29 mouse cellular contexts compared by ENCODE assay signal in genomic region chr6:135245586-135245985, GRCm38 (mm10). TPM values are rescaled to one million over a fixed set of nuclear protein-coding genes. Genes with fewer than 3 reads are reported as not detected.
"Had no signal": no experiment of that assay in that cellular context is flagged by ENCODE, and none has a peak within 500 bp of the region (broad histone marks: within the 10 kb centered on the region; RNA-seq: fewer than 3 reads in every experiment).

No protein-coding gene starts in this region.

- DNase-seq: gastrocnemius, postnatal 14 days; heart, adult 18-20 months; heart, postnatal 10 days; heart, postnatal 4 days; kidney, adult 18-20 months; kidney, adult 8-10 months; kidney, postnatal 10 days; kidney, postnatal 25 days; kidney, postnatal 4 days had no signal

- H3K27me3 ChIP-seq: intestine, embryonic 15.5 days had no signal

- H3K4me3 ChIP-seq: heart, embryonic 10.5 days; heart, embryonic 12.5 days; hindbrain, embryonic 10.5 days; hindbrain, embryonic 12.5 days; intestine, embryonic 15.5 days; layer of hippocampus, adult 2 months; left cerebral cortex, adult 2 months; limb, embryonic 10.5 days; limb, embryonic 12.5 days had no signal

- H3K36me3 ChIP-seq: heart, embryonic 10.5 days; heart, embryonic 12.5 days; hindbrain, embryonic 10.5 days; hindbrain, embryonic 12.5 days; intestine, embryonic 15.5 days; limb, embryonic 10.5 days; limb, embryonic 12.5 days had no signal

- ATAC-seq: hindbrain, embryonic 16.5 days; inflammation-experienced regulatory T-cells, adult 6 months; intestine, embryonic 15.5 days; intestine, postnatal 0 days had no signal

- H3K4me2 ChIP-seq: heart, embryonic 12.5 days; hindbrain, embryonic 12.5 days; hindbrain, embryonic 14.5 days; intestine, embryonic 15.5 days; limb, embryonic 12.5 days had no signal

- H3K9ac ChIP-seq: heart, embryonic 12.5 days; hindbrain, embryonic 12.5 days; hindbrain, embryonic 14.5 days; intestine, embryonic 15.5 days; limb, embryonic 12.5 days had no signal

- H3K9me3 ChIP-seq: heart, embryonic 10.5 days; heart, embryonic 12.5 days; hindbrain, embryonic 10.5 days; hindbrain, embryonic 12.5 days; intestine, embryonic 15.5 days; limb, embryonic 10.5 days; limb, embryonic 12.5 days had no signal

- H3K27ac ChIP-seq: heart, embryonic 10.5 days; hindbrain, embryonic 10.5 days; hindbrain, embryonic 12.5 days; hindbrain, embryonic 14.5 days; intestine, embryonic 15.5 days; layer of hippocampus, adult 2 months; left cerebral cortex, adult 2 months; limb, embryonic 10.5 days; limb, embryonic 12.5 days had no signal

RNA-seq across cellular contexts. Expression of gene Gsg1, which starts 8.6 kb away (rescaled TPM):
- total RNA-seq: gastrocnemius, adult 18-20 months; gastrocnemius, adult 8-10 months; granulocyte monocyte progenitor cell, adult 5-6 weeks; layer of hippocampus, postnatal 10 days; layer of hippocampus, postnatal 25 days; left cerebral cortex, adult 2 months; left cerebral cortex, postnatal 14 days; left cerebral cortex, postnatal 36 days had no signal
- polyA plus RNA-seq: inflammation-experienced regulatory T-cells, adult 6 months had no signal
